Mouse (Mus musculus): ENCODE results near the gene Robo4. TPM values are rescaled to one million over a fixed set of nuclear protein-coding genes. Genes with fewer than 3 reads are reported as not detected.

Gene Robo4
- polyA plus RNA-seq, 1 experiment from 2014 or later: 2.5 TPM

DNA sequence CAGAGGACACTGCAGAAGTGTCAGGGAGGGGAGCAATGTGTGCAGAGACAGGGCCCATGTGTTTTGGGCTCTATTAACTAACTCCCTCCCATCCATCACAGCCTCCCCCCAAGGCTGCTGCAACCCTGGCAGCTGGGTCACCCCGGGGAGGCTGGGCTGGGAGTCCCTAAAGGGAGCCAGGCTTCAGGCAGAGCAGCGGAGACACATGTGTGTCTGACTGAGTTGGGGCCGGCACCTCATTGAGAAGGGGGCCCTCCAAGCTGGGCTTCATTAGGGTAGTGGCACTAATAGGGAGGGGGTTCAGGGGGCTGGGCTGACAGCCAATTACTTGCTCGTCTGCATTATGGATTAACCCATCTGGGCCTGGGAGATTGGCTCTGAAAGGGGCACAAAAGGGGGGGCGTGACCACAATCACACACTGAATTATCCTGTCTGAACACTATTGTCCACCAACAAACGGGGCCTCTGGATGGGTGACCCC is 52.4 kb downstream of the Robo4 start:
- no peak overlapping the region for H3K9ac ChIP-seq (ENCODE audit: low read depth, low read length)
- WGBS (ENCODE audit: insufficient replicate concordance): 24% methylated on average over 6 of the region's 6 CpGs

DNA sequence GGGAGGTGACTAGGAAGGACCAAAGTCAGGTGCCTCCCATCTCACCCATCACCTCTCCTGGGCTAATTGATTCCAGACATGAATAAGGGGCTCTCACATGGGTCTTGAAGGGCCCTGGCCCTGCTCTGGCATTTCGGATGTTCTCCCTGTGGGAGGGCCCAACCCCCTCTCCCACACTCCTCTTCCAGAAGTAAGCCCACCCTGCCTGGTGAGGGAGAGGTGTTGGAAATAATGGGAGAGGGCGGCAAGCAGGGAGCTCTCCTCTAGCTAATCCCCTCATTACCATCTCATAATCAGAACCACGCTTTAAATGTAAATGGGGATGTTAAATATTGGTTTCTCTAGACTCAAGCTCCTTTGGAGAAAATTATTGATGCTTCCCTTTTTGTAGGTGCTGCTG is 53.3 kb downstream of the Robo4 start:
- Histone ChIP-seq H3K27me3 (ENCODE audit: control insufficient read depth, insufficient read depth, low read length) (peaks cover 87% of the 10 kb centered on the region), H3K9ac (ENCODE audit: low read depth, low read length) (no peak overlapping the region), H3K36me3 (ENCODE audit: control insufficient read depth, insufficient read depth, low read length) (no peaks in the 10 kb centered on the region), H3K9me3 (replicated peaks; ENCODE audit: control insufficient read depth, low read length) (no peaks in the 10 kb centered on the region), H3K4me2 (no peak overlapping the region), H3K4me1 (ENCODE audit: control insufficient read depth, insufficient read depth, low read length) (no peaks in the 10 kb centered on the region), H3K27ac (ENCODE audit: low read depth, low read length) (no peak overlapping the region), H3K4me3 (ENCODE audit: low read depth, low read length) (no peak overlapping the region)
- no peak for ATAC-seq (replicated peaks; ENCODE audit: insufficient number of reproducible peaks, low FRiP score, low TSS enrichment)
- WGBS (ENCODE audit: insufficient replicate concordance): 19% methylated on average over 3 of the region's 3 CpGs

More for the DNA sequence above, 52.4 kb downstream of the Robo4 start:
- H3K36me3 ChIP-seq (ENCODE audit: control insufficient read depth, insufficient read depth, low read length): no peaks in the 10 kb centered on the region
- H3K27me3 ChIP-seq (ENCODE audit: control insufficient read depth, insufficient read depth, low read length): peaks cover 78% of the 10 kb centered on the region
- H3K27ac ChIP-seq (ENCODE audit: low read depth, low read length): no peak overlapping the region
- H3K4me2 ChIP-seq: no peak overlapping the region
- no peak overlapping the region for H3K4me3 ChIP-seq (ENCODE audit: low read depth, low read length)
- ATAC-seq (replicated peaks; ENCODE audit: insufficient number of reproducible peaks, low FRiP score, low TSS enrichment): no peak
- H3K4me1 ChIP-seq (ENCODE audit: control insufficient read depth, insufficient read depth, low read length): no peaks in the 10 kb centered on the region
- H3K9me3 ChIP-seq (replicated peaks; ENCODE audit: control insufficient read depth, low read length): no peaks in the 10 kb centered on the region

DNA sequence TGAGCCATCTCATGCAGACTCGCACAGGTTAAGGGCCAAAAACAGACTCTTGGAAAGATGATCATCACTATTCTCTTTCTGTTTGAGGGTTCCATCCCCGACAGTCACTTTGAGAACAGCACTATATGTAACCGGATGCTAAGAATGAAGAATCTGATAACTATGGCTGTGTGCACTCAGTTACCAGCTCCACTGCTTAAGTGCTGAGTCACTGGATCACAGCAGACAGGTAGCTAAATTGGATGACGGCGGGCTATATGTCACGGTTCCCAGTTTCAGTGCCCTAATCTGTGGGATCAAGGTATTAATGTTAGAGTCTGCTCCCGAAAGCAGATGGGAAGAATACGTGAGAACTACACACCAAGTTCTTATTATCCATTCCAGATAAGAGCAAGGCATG is 54.2 kb downstream of the Robo4 start:
- H3K27ac ChIP-seq (ENCODE audit: low read depth, low read length): no peak overlapping the region
- H3K4me1 ChIP-seq (ENCODE audit: control insufficient read depth, insufficient read depth, low read length): peaks cover 5% of the 10 kb centered on the region; the same call in 1 of the 2 replicates
- H3K4me3 ChIP-seq (ENCODE audit: low read depth, low read length): no peak overlapping the region
- ATAC-seq (replicated peaks; ENCODE audit: insufficient number of reproducible peaks, low FRiP score, low TSS enrichment): no peak
- no peak overlapping the region for H3K9ac ChIP-seq (ENCODE audit: low read depth, low read length)
- H3K4me2 ChIP-seq: peak overlapping the region; percentile 70; the same call in 1 of the 2 replicates
- 1% methylated on average over 8 of the region's 8 CpGs for WGBS (ENCODE audit: insufficient replicate concordance)
- no peaks in the 10 kb centered on the region for H3K36me3 ChIP-seq (ENCODE audit: control insufficient read depth, insufficient read depth, low read length)
- H3K27me3 ChIP-seq (ENCODE audit: control insufficient read depth, insufficient read depth, low read length): peaks cover 90% of the 10 kb centered on the region
- H3K9me3 ChIP-seq (replicated peaks; ENCODE audit: control insufficient read depth, low read length): no peaks in the 10 kb centered on the region

DNA sequence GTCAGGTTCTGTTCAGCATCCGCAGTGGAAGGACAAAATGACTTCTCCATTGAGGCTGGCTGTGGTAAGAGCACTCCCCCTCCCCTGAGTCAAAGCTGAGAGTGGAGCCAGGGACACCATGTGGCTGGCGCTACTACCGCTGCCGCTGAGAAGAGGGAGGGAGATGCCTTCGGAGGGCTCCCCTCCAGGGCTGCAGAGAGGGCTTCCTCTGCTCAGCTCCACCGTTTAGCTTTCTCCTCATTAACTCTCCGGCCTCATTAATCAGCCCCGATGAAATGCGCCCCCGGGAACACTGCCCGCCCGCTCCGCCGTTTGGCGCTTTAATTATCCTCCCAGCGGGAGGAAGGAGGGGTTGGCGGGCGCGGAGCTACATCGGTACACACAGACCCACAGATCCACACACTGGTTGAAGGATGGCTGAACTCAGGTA is 54.8 kb downstream of the Robo4 start:
- no peak for ATAC-seq (replicated peaks; ENCODE audit: insufficient number of reproducible peaks, low FRiP score, low TSS enrichment)
- under 1% methylated on average over 20 of the region's 20 CpGs for WGBS (ENCODE audit: insufficient replicate concordance)

DNA sequence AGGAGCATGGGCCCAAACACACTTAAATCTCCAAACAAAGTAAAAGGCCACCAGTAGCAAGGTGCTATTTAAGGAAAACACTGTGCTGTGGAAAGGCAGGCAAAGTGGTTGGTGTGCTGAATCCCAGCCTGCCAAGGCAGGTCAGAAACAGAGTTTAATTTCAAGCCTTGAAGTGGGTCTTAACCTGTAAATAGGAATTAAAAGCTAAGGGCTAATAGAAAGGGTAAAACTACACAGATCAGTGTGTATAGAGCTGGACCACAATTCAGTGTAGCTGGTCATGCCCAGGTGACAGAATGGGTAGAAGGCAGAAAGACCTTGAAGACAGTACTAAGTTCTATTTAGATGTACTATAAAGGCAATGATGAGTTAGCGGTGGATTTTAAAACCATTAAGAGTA is 55.5 kb downstream of the Robo4 start:
- WGBS (ENCODE audit: insufficient replicate concordance): 61% methylated on average over 1 of the region's 1 CpGs
- peaks cover 93% of the 10 kb centered on the region for H3K27me3 ChIP-seq (ENCODE audit: control insufficient read depth, insufficient read depth, low read length)
- peak overlapping the region; percentile 41 for H3K4me3 ChIP-seq (ENCODE audit: low read depth, low read length)
- H3K27ac ChIP-seq (ENCODE audit: low read depth, low read length): no peak overlapping the region
- no peak overlapping the region for H3K9ac ChIP-seq (ENCODE audit: low read depth, low read length)
- peaks cover 6% of the 10 kb centered on the region; the same call in 1 of the 2 replicates for H3K4me1 ChIP-seq (ENCODE audit: control insufficient read depth, insufficient read depth, low read length)
- no peaks in the 10 kb centered on the region for H3K9me3 ChIP-seq (replicated peaks; ENCODE audit: control insufficient read depth, low read length)
- no peaks in the 10 kb centered on the region for H3K36me3 ChIP-seq (ENCODE audit: control insufficient read depth, insufficient read depth, low read length)
- ATAC-seq (replicated peaks; ENCODE audit: insufficient number of reproducible peaks, low FRiP score, low TSS enrichment): no peak
- peak overlapping the region; percentile 70; the same call in 1 of the 2 replicates for H3K4me2 ChIP-seq

More for the DNA sequence above, 54.8 kb downstream of the Robo4 start:
- no peaks in the 10 kb centered on the region for H3K36me3 ChIP-seq (ENCODE audit: control insufficient read depth, insufficient read depth, low read length)
- peaks cover 92% of the 10 kb centered on the region for H3K27me3 ChIP-seq (ENCODE audit: control insufficient read depth, insufficient read depth, low read length)
- peaks cover 6% of the 10 kb centered on the region; the same call in 1 of the 2 replicates for H3K4me1 ChIP-seq (ENCODE audit: control insufficient read depth, insufficient read depth, low read length)
- H3K9ac ChIP-seq (ENCODE audit: low read depth, low read length): no peak overlapping the region
- peak overlapping the region; percentile 70 for H3K4me2 ChIP-seq
- peak overlapping the region; percentile 41 for H3K4me3 ChIP-seq (ENCODE audit: low read depth, low read length)
- no peaks in the 10 kb centered on the region for H3K9me3 ChIP-seq (replicated peaks; ENCODE audit: control insufficient read depth, low read length)
- no peak overlapping the region for H3K27ac ChIP-seq (ENCODE audit: low read depth, low read length)

DNA sequence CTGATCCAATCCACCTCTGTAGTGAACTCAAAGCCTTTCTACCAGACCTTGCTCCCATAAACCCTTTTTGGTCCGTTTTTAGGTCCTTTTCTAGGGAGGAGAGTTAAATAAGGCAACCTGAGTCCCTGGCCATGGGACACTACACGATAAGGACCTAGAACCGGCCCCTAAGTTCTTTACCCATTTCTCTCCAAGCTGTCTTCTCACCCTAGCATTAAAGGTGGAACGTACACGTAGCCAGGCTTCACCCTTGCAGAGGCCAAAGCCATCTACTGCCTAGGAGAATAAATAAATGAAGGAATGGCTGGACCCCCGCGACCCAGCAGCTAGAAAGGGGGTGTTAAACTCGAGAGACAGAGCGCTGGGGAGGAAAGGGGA is 58.0 kb downstream of the Robo4 start:
- Histone ChIP-seq H3K27ac (ENCODE audit: low read depth, low read length) (no peak overlapping the region), H3K9me3 (replicated peaks; ENCODE audit: control insufficient read depth, low read length) (no peaks in the 10 kb centered on the region), H3K9ac (ENCODE audit: low read depth, low read length) (no peak overlapping the region), H3K4me3 (ENCODE audit: low read depth, low read length) (peak overlapping the region; percentile 44), H3K4me2 (peak overlapping the region; percentile 80), H3K4me1 (ENCODE audit: control insufficient read depth, insufficient read depth, low read length) (peaks cover 6% of the 10 kb centered on the region; the same call in 1 of the 2 replicates), H3K36me3 (ENCODE audit: control insufficient read depth, insufficient read depth, low read length) (no peaks in the 10 kb centered on the region), H3K27me3 (ENCODE audit: control insufficient read depth, insufficient read depth, low read length) (peaks cover 80% of the 10 kb centered on the region)
- 3% methylated on average over 9 of the region's 9 CpGs for WGBS (ENCODE audit: insufficient replicate concordance)
- no peak for ATAC-seq (replicated peaks; ENCODE audit: insufficient number of reproducible peaks, low FRiP score, low TSS enrichment)

DNA sequence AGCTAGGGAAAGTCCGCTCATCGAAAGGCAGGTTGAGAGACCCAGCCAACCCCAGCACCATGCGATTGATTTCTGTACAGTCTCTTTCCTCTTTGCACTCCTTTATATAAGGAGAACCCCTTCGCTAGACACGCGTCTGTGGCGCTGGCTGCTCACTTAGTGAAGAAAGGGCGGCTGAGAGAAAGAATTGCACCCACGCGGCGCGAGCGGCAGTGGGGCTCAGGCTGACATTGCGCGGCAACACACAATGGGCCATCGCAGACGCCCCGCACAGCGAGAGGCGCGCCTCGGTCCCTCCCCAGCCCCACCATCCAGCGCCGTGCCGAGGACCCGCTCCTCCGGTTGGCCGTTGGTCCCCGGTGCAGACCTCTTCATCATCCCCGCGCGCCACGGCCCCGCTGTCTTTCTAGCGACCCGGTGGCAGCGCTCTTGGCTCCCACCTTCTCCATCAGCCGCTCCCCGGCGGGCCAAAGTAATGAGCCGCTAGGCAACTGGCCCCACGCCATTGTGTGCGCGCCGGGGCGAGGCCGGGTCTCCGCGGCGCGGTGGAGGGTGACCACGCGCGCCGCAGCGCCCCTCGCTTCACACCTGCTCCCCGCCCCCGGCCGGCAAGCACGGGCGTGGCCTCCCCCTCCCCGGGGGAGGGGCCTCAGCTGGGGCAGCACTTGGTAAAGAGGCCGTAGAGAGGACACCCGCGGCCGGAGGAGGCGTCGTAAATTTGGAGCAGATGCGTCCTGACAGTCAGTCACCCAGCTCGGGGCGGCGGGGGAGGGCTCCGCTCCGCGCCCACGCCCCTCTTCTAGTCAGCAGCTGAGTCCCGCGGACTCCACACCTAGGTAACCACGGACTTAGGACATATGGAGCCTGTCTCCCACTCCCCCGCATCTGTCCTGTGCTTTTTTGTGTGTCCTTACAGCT is 58.6 kb downstream of the Robo4 start:
- no peaks in the 10 kb centered on the region for H3K9me3 ChIP-seq (replicated peaks; ENCODE audit: control insufficient read depth, low read length)
- H3K9ac ChIP-seq (ENCODE audit: low read depth, low read length): no peak overlapping the region
- no peaks in the 10 kb centered on the region for H3K36me3 ChIP-seq (ENCODE audit: control insufficient read depth, insufficient read depth, low read length)
- H3K27me3 ChIP-seq (ENCODE audit: control insufficient read depth, insufficient read depth, low read length): peaks cover 75% of the 10 kb centered on the region
- peaks cover 6% of the 10 kb centered on the region; the same call in 1 of the 2 replicates for H3K4me1 ChIP-seq (ENCODE audit: control insufficient read depth, insufficient read depth, low read length)
- no peak overlapping the region for H3K27ac ChIP-seq (ENCODE audit: low read depth, low read length)
- WGBS (ENCODE audit: insufficient replicate concordance): under 1% methylated on average over 81 of the region's 81 CpGs
- peak overlapping the region; percentile 80 for H3K4me2 ChIP-seq
- H3K4me3 ChIP-seq (ENCODE audit: low read depth, low read length): peak overlapping the region; percentile 44
- ATAC-seq (replicated peaks; ENCODE audit: insufficient number of reproducible peaks, low FRiP score, low TSS enrichment): no peak; the same call in 1 of the 2 replicates

DNA sequence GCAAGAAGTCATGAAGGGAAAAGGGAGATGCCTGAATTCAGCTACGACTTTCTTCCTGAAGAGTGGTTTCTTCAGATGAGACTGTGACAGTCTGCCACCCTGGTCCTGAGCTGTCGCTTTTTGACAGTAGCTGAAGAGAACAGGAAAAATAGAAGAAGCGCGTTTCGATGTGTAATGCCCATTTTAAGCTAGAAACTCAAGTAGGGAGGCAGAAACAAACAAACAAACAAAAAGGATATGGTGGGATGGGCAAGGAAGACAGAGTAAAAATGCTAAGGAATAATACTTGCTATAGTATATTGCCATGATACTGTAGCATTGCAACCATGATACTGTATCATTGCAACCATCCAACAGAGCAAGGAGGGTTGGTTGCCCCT is 59.3 kb downstream of the Robo4 start:
- no peaks in the 10 kb centered on the region for H3K36me3 ChIP-seq (ENCODE audit: control insufficient read depth, insufficient read depth, low read length)
- no peak for ATAC-seq (replicated peaks; ENCODE audit: insufficient number of reproducible peaks, low FRiP score, low TSS enrichment)
- H3K27me3 ChIP-seq (ENCODE audit: control insufficient read depth, insufficient read depth, low read length): peaks cover 69% of the 10 kb centered on the region
- peaks cover 6% of the 10 kb centered on the region; the same call in 1 of the 2 replicates for H3K4me1 ChIP-seq (ENCODE audit: control insufficient read depth, insufficient read depth, low read length)
- H3K27ac ChIP-seq (ENCODE audit: low read depth, low read length): no peak overlapping the region
- H3K4me2 ChIP-seq: peak overlapping the region; percentile 80
- peak overlapping the region; percentile 44 for H3K4me3 ChIP-seq (ENCODE audit: low read depth, low read length)
- H3K9me3 ChIP-seq (replicated peaks; ENCODE audit: control insufficient read depth, low read length): no peaks in the 10 kb centered on the region
- no peak overlapping the region for H3K9ac ChIP-seq (ENCODE audit: low read depth, low read length)
- WGBS (ENCODE audit: insufficient replicate concordance): 9% methylated on average over 5 of the region's 5 CpGs
